Mouse (Mus musculus) CH12.LX (cell line): ENCODE results near the gene Plaur. TPM values are rescaled to one million over a fixed set of nuclear protein-coding genes. Genes with fewer than 3 reads are reported as not detected.

Experiments used
- DNase-seq: peaks from one replicate; pipeline ENCODE4 v3.0.0-alpha.2; 2013; ENCODE audit errors: extremely low read depth
- H3K27ac ChIP-seq: 2 replicates; pipeline ENCODE4 v1.5.1; 2012; ENCODE audit warnings: low read depth, mild to moderate bottlenecking, control low read depth, moderate library complexity; ENCODE audit not compliant: insufficient read depth
- H3K27me3 ChIP-seq: replicated peaks from 2 replicates; pipeline ENCODE3; 2012; ENCODE audit warnings: inconsistent platforms
- H3K36me3 ChIP-seq, 2 experiments: replicated peaks in 1 of 2; 2 replicates each; pipeline versions ENCODE3 to v1.6.1; 2012; ENCODE audit warnings: inconsistent platforms in 1 of 2, low read length in 1 of 2, mild to moderate bottlenecking in 1 of 2, mixed read lengths in 1 of 2, moderate library complexity in 1 of 2; ENCODE audit not compliant: control insufficient read depth in 1 of 2, insufficient read depth in 1 of 2
- H3K4me1 ChIP-seq, 2 experiments: 2 replicates each; pipeline ENCODE4 v1.6.1; 2012; ENCODE audit warnings: inconsistent platforms in 1 of 2, moderate library complexity in 1 of 2; ENCODE audit not compliant: insufficient read depth in 2 of 2, control insufficient read depth in 1 of 2
- H3K4me2 ChIP-seq: 2 replicates; pipeline ENCODE4 v1.6.1; 2012; ENCODE audit warnings: low read depth, mild to moderate bottlenecking, control low read depth; ENCODE audit not compliant: poor library complexity, insufficient read depth, severe bottlenecking
- H3K4me3 ChIP-seq, 3 experiments: fragments of 150-350 bp in 1 of 3; sonication (generic) in 1 of 3; replicated peaks in 1 of 3; 2 replicates each; pipeline versions ENCODE3 to v1.5.1; 2011 to 2012; ENCODE audit warnings: low read depth in 2 of 3, low read length in 2 of 3, mild to moderate bottlenecking in 2 of 3, moderate library complexity in 2 of 3, control low read depth in 1 of 3, improper control_type of control experiment in 1 of 3, inconsistent platforms in 1 of 3, mixed read lengths in 1 of 3; ENCODE audit not compliant: poor library complexity in 1 of 3
- H3K79me2 ChIP-seq: replicated peaks from 2 replicates; pipeline ENCODE4 v1.6.1; 2012; ENCODE audit warnings: mild to moderate bottlenecking, moderate library complexity; ENCODE audit not compliant: control insufficient read depth, poor library complexity, insufficient read depth, severe bottlenecking; ENCODE audit errors: extremely low read depth
- H3K9ac ChIP-seq: 2 replicates; pipeline ENCODE4 v1.6.1; 2012; ENCODE audit warnings: low read depth, mild to moderate bottlenecking, control low read depth, moderate library complexity; ENCODE audit not compliant: insufficient read depth
- H3K9me3 ChIP-seq: replicated peaks from 2 replicates; pipeline ENCODE3; 2012; ENCODE audit warnings: low read length, inconsistent platforms, mixed read lengths
- BHLHE40 ChIP-seq: IDR thresholded peaks from 2 replicates; pipeline ENCODE4 v1.6.1; 2011; ENCODE audit warnings: mild to moderate bottlenecking, low read depth, low read length, improper control_type of control experiment
- CHD1 ChIP-seq: IDR thresholded peaks from 2 replicates; pipeline ENCODE4 v1.6.1; 2012; ENCODE audit warnings: low read depth, low read length, improper control_type of control experiment, inconsistent platforms
- CHD2 ChIP-seq: IDR thresholded peaks from 2 replicates; pipeline ENCODE4 v1.6.1; 2011; ENCODE audit warnings: low read length, improper control_type of control experiment
- CTCF ChIP-seq, 2 experiments: IDR thresholded peaks in 1 of 2; conservative IDR thresholded peaks in 1 of 2; 2 replicates each; pipeline ENCODE4 v1.5.1; 2011 to 2012; ENCODE audit warnings: low read depth in 2 of 2, low read length in 2 of 2, improper control_type of control experiment in 1 of 2, inconsistent platforms in 1 of 2, mild to moderate bottlenecking in 1 of 2, moderate library complexity in 1 of 2
- E2F4 ChIP-seq: IDR thresholded peaks from 2 replicates; pipeline ENCODE4 v1.6.1; 2011; ENCODE audit warnings: low read depth, low read length, improper control_type of control experiment; ENCODE audit not compliant: insufficient replicate concordance
- ELF1 ChIP-seq: IDR thresholded peaks from 2 replicates; pipeline ENCODE4 v1.6.1; 2014; ENCODE audit warnings: low read depth, mild to moderate bottlenecking, inconsistent platforms, low read length, improper control_type of control experiment
- EP300 ChIP-seq: IDR thresholded peaks from 2 replicates; pipeline ENCODE4 v1.6.1; 2011; ENCODE audit warnings: low read length, improper control_type of control experiment
- ETS1 ChIP-seq: conservative IDR thresholded peaks from 2 replicates; pipeline ENCODE4 v1.6.1; 2012; ENCODE audit warnings: low read depth, mild to moderate bottlenecking, inconsistent platforms, low read length, improper control_type of control experiment, moderate library complexity
- GABPA ChIP-seq: IDR thresholded peaks from 2 replicates; pipeline ENCODE4 v1.6.1; 2012; ENCODE audit warnings: low read depth, low read length, improper control_type of control experiment, inconsistent platforms; ENCODE audit not compliant: insufficient replicate concordance
- HCFC1 ChIP-seq: IDR thresholded peaks from 2 replicates; pipeline ENCODE4 v1.6.1; 2012; ENCODE audit warnings: low read depth, mild to moderate bottlenecking, inconsistent platforms, low read length, improper control_type of control experiment
- IRF4 ChIP-seq: IDR thresholded peaks from 2 replicates; pipeline ENCODE4 v1.6.1; 2014; ENCODE audit warnings: low read depth, mild to moderate bottlenecking, inconsistent platforms, low read length, improper control_type of control experiment
- JUN ChIP-seq: IDR thresholded peaks from 2 replicates; pipeline ENCODE4 v1.6.1; 2011; ENCODE audit warnings: low read depth, mild to moderate bottlenecking, low read length, improper control_type of control experiment, moderate library complexity; ENCODE audit not compliant: insufficient read depth
- JUND ChIP-seq: conservative IDR thresholded peaks from 2 replicates; pipeline ENCODE4 v1.6.1; 2011; ENCODE audit warnings: low read depth, low read length, improper control_type of control experiment
- KAT2A ChIP-seq: IDR thresholded peaks from 2 replicates; pipeline ENCODE4 v1.6.1; 2012; ENCODE audit warnings: low read length, improper control_type of control experiment, inconsistent platforms; ENCODE audit not compliant: insufficient replicate concordance
- MAFK ChIP-seq: IDR thresholded peaks from 2 replicates; pipeline ENCODE4 v1.6.1; 2011; ENCODE audit warnings: low read length, improper control_type of control experiment; ENCODE audit not compliant: insufficient replicate concordance
- MAX ChIP-seq: IDR thresholded peaks from 2 replicates; pipeline ENCODE4 v1.6.1; 2011; ENCODE audit warnings: low read length, improper control_type of control experiment
- MAZ ChIP-seq: IDR thresholded peaks from 2 replicates; pipeline ENCODE4 v1.6.1; 2012; ENCODE audit warnings: low read depth, mild to moderate bottlenecking, inconsistent platforms, low read length, improper control_type of control experiment, moderate library complexity
- MEF2A ChIP-seq: IDR thresholded peaks from 2 replicates; pipeline ENCODE4 v1.6.1; 2014; ENCODE audit warnings: low read depth, mild to moderate bottlenecking, inconsistent platforms, low read length, improper control_type of control experiment, borderline replicate concordance
- MXI1 ChIP-seq: IDR thresholded peaks from 2 replicates; pipeline ENCODE4 v1.6.1; 2011; ENCODE audit warnings: mild to moderate bottlenecking, low read depth, low read length, improper control_type of control experiment
- MYC ChIP-seq: IDR thresholded peaks from 2 replicates; pipeline ENCODE4 v1.6.1; 2011; ENCODE audit warnings: low read depth, mild to moderate bottlenecking, improper control_type of control experiment, low read length
- NELFE ChIP-seq: IDR thresholded peaks from 2 replicates; pipeline ENCODE4 v1.6.1; 2011; ENCODE audit warnings: low read depth, low read length, improper control_type of control experiment
- NRF1 ChIP-seq: IDR thresholded peaks from 2 replicates; pipeline ENCODE4 v1.6.1; 2014; ENCODE audit warnings: low read depth, mild to moderate bottlenecking, inconsistent platforms, low read length, improper control_type of control experiment, moderate library complexity
- PAX5 ChIP-seq: IDR thresholded peaks from 2 replicates; pipeline ENCODE4 v1.6.1; 2012; ENCODE audit warnings: low read length, inconsistent platforms, mixed read lengths
- POLR2A ChIP-seq: IDR thresholded peaks from 2 replicates; pipeline ENCODE4 v1.6.1; 2011; ENCODE audit warnings: low read depth, mild to moderate bottlenecking, improper control_type of control experiment, low read length
- POLR2AphosphoS2 ChIP-seq: IDR thresholded peaks from 2 replicates; pipeline ENCODE4 v1.6.1; 2011; ENCODE audit warnings: low read depth, low read length, improper control_type of control experiment
- RAD21 ChIP-seq: IDR thresholded peaks from 2 replicates; pipeline ENCODE4 v1.6.1; 2011; ENCODE audit warnings: low read depth, mild to moderate bottlenecking, low read length, improper control_type of control experiment, moderate library complexity
- RCOR1 ChIP-seq: conservative IDR thresholded peaks from 2 replicates; pipeline ENCODE4 v1.6.1; 2012; ENCODE audit warnings: low read depth, mild to moderate bottlenecking, inconsistent platforms, low read length, improper control_type of control experiment
- SIN3A ChIP-seq: IDR thresholded peaks from 2 replicates; pipeline ENCODE4 v1.6.1; 2012; ENCODE audit warnings: low read length, improper control_type of control experiment, inconsistent platforms
- SMC3 ChIP-seq: IDR thresholded peaks from 2 replicates; pipeline ENCODE4 v1.6.1; 2011; ENCODE audit warnings: low read depth, low read length, improper control_type of control experiment
- TBP ChIP-seq: conservative IDR thresholded peaks from 2 replicates; pipeline ENCODE4 v1.6.1; 2011; ENCODE audit warnings: low read depth, low read length, improper control_type of control experiment
- TCF12 ChIP-seq: IDR thresholded peaks from 2 replicates; pipeline ENCODE4 v1.6.1; 2014; ENCODE audit warnings: low read depth, mild to moderate bottlenecking, inconsistent platforms, low read length, improper control_type of control experiment
- UBTF ChIP-seq: IDR thresholded peaks from 2 replicates; pipeline ENCODE4 v1.6.1; 2012; ENCODE audit warnings: low read depth, mild to moderate bottlenecking, inconsistent platforms, low read length, improper control_type of control experiment, moderate library complexity
- USF1 ChIP-seq: IDR thresholded peaks from 2 replicates; pipeline ENCODE4 v1.6.1; 2014; ENCODE audit warnings: low read depth, mild to moderate bottlenecking, inconsistent platforms, low read length, improper control_type of control experiment
- USF2 ChIP-seq: conservative IDR thresholded peaks from 2 replicates; pipeline ENCODE4 v1.6.1; 2011; ENCODE audit warnings: low read depth, low read length, improper control_type of control experiment
- ZC3H11A ChIP-seq: IDR thresholded peaks from 2 replicates; pipeline ENCODE4 v1.6.1; 2012; ENCODE audit warnings: low read depth, mild to moderate bottlenecking, inconsistent platforms, low read length, improper control_type of control experiment
- ZKSCAN1 ChIP-seq: IDR thresholded peaks from 2 replicates; pipeline ENCODE4 v1.6.1; 2012; ENCODE audit warnings: low read depth, inconsistent platforms, low read length, improper control_type of control experiment, borderline replicate concordance
- ZMIZ1 ChIP-seq: IDR thresholded peaks from 2 replicates; pipeline ENCODE4 v1.6.1; 2012; ENCODE audit warnings: low read depth, mild to moderate bottlenecking, inconsistent platforms, low read length, improper control_type of control experiment
- ZNF384 ChIP-seq: IDR thresholded peaks from 2 replicates; pipeline ENCODE4 v1.6.1; 2012; ENCODE audit warnings: low read depth, low read length, improper control_type of control experiment, inconsistent platforms
- dilution Hi-C: fragments of 300-500 bp; cut with MboI; formaldehyde crosslinking; loops from 2 replicates; pipeline ENCODE4 v1.14.3; 2020; ENCODE audit warnings: low sequenced_read_pairs; ENCODE audit not compliant: extremely low pct_unique_long_range_greater_than_20kb, extremely low pct_ligation_motif_present
- in situ Hi-C: fragments of 300-500 bp; cut with MboI; formaldehyde crosslinking; loops from 3 replicates; pipeline ENCODE4 v1.14.3; 2019; ENCODE audit warnings: low sequenced_read_pairs, low pct_ligation_motif_present, low pct_unique_long_range_greater_than_20kb, mixed read lengths
- polyA plus RNA-seq: library from polyadenylated mRNA; unstranded; fragments of >175 nt; gene quantifications from 2 replicates; pipeline ENCODE4 v1.2.1, GENCODE M21; 2012; ENCODE audit warnings: low read depth; ENCODE audit not compliant: insufficient read length
- total RNA-seq, 2 experiments: library from RNA; depleted of rRNA; stranded (reverse); fragments of 300-350 nt in 1 of 2; fragments of >200 nt in 1 of 2; gene quantifications; 2 replicates each; pipeline ENCODE4 v1.2.3; 2012 to 2014

Plaur gene
- total and polyA plus RNA-seq, 3 experiments, result 0.13 to 0.72 (median 0.26) TPM

DNA sequence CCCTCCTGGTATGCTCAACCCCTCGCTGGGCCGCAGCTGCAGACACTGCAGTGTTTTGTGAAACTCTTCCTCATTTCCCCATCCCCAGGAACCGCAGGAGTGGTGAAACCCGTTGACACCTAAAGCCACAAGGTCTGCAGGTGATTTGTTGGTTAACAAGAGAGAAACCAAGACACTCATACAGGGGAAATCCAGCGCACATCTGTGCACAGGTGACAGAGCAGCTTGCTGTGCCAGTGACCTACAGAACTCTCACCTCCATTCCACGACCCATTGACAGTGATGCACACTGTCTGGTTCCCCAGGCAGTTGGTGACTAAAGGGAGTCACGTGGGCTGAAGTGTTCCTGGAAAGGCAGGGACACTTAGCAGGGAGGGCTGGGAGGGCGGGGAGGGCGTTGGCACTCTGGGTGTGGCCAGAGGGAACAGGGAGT is 11.7 kb upstream of the Plaur start:
- no peak overlapping the region for H3K27ac ChIP-seq
- dilution Hi-C loops, result no loop called here
- H3K4me1 ChIP-seq, result peaks cover 20 to 58% of the 10 kb centered on the region in 2 experiments
- in situ Hi-C loops, result no loop called here
- H3K9me3 ChIP-seq, result peaks cover 13% of the 10 kb centered on the region
- no peak overlapping the region for H3K4me3 ChIP-seq
- H3K79me2 ChIP-seq, result no peaks in the 10 kb centered on the region
- TF ChIP-seq SMC3 (no peak), SIN3A (peak; percentile 46; the same call in 1 of the 2 replicates), ZKSCAN1 (no peak), E2F4 (no peak), GABPA (no peak), HCFC1 (no peak), MAFK (peak; percentile 83), USF2 (peak; percentile 62), MYC (peak; percentile 63; the same call in 1 of the 2 replicates), EP300 (peak; percentile 89), MEF2A (peak; percentile 68), ELF1 (no peak), JUN (no peak), POLR2A (no peak), TCF12 (peak; percentile 98), CHD1 (no peak), JUND (no peak; the same call in 1 of the 2 replicates), CHD2 (no peak), TBP (no peak), MAZ (no peak), CTCF (conservative IDR thresholded peaks at IDR 0.05 in 1 of 2, IDR thresholded peaks at IDR 0.05 in 1 of 2; ENCODE audit: low read depth in 2 of 2, low read length in 2 of 2) (no peak), ZC3H11A (no peak), MXI1 (no peak), NELFE (no peak; the same call in 1 of the 2 replicates), UBTF (no peak), KAT2A (no peak), ZNF384 (no peak), IRF4 (peak; percentile 79), MAX (peak; percentile 64), ZMIZ1 (no peak), RCOR1 (peak; percentile 84), RAD21 (no peak), PAX5 (no peak), BHLHE40 (peak; percentile 94), USF1 (peak; percentile 59), NRF1 (no peak), POLR2AphosphoS2 (no peak), ETS1 (peak; percentile 90)
- no peaks in the 10 kb centered on the region for H3K36me3 ChIP-seq
- peak; percentile 86 for DNase-seq
- H3K4me2 ChIP-seq, result no peak overlapping the region
- H3K27me3 ChIP-seq, result peaks cover 44% of the 10 kb centered on the region
- H3K9ac ChIP-seq, result no peak overlapping the region
